Mouse (Mus musculus) hindbrain, embryonic 16.5 days (tissue): ENCODE results near the gene Zcchc24. TPM values are rescaled to one million over a fixed set of nuclear protein-coding genes. Genes with fewer than 3 reads are reported as not detected.

Experiments used
- polyA plus RNA-seq: library from polyadenylated mRNA; unstranded; fragments of >200 nt; fragmentation: Nextera tagmentation; extraction: Ambion mirVana; gene quantifications from 2 replicates; pipeline ENCODE4 v1.2.1, GENCODE M21; 2015

Zcchc24 gene
- polyA plus RNA-seq, 1 experiment from 2014 or later: 10.1 TPM

Other genes starting within 250 kb of the Zcchc24 start
- 34.6 and 45.4 TPM in 2 replicates for gene Ppif, start 74.9 kb downstream of the Zcchc24 start, polyA plus RNA-seq
- 3.1 and 4.0 TPM in 2 replicates for gene Anxa11, start 73.1 kb upstream of the Zcchc24 start, polyA plus RNA-seq
- not detected in 2 replicates for gene Plac9a, start 134.1 kb upstream of the Zcchc24 start, polyA plus RNA-seq
- 4.7 and 6.7 TPM in 2 replicates for gene Tmem254a, start 158.6 kb upstream of the Zcchc24 start, polyA plus RNA-seq
- not detected in 2 replicates for gene Cphx1, start 169.3 kb upstream of the Zcchc24 start, polyA plus RNA-seq
- 1.3 and 1.7 TPM in 2 replicates for gene Duxbl1, start 209.5 kb upstream of the Zcchc24 start, polyA plus RNA-seq